Mouse (Mus musculus): ENCODE measurements around the gene Scp2d1.
"Not testable (repeated sequence)": the region's sequence is repeated elsewhere in the genome, so short reads cannot be mapped to it uniquely, and the experiment has no call there.

Gene Scp2d1

DNA sequence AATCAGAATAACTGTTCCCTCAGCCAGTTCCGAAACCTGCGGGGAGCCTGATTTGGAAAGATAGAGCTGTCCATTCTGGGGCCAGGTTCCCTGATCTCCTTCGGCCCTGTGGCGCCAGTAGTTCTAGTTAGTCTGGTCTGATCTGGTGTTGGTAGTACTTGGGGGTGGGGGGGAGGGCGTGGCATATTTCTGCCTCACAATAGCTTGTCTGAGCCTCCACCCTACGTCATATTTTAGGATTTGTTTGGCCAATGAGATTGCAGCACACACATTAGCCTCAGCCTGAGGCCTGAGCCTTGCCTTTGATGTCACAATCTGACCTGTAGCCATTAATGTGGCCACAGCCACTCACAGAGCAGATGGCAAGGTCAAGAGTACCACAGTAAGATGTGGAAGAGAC is at the start of gene Scp2d1:
Gene Scp2d1, plus strand, starts transcription at position 301 of the 400 bp plus-strand sequence.
- DNase-seq (ENCODE audit: inconsistent age in 2 of 2, low spot score in 1 of 2): not testable (repeated sequence)

DNA sequence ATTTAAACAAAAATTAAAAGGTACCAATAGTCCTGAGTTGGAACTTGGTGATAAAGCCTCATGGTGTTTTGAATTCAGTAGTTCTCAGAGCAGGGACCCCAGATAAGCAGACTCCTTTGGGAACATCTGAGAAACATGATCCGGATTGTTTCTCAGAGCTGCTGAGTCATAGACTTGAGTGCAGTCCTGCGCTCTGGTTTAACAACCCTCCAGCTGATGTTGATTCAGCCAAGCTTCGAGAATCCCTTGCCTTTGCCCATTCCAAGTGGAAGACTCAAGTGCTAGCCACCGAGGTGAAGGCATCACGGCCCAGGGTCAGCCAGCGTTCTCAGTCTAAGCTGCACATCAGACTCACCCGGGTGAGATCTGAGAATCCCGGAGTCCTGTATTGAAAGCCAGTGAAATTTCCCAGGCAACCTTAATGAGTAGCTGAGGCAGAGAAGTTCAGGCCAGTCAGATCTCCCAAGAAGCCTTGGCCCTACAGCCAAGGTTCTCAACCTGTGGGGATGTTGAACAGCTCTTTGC is 48.8 kb upstream of the Scp2d1 start:
- DNase-seq (ENCODE audit: inconsistent age in 2 of 2, low spot score in 1 of 2): no peak

DNA sequence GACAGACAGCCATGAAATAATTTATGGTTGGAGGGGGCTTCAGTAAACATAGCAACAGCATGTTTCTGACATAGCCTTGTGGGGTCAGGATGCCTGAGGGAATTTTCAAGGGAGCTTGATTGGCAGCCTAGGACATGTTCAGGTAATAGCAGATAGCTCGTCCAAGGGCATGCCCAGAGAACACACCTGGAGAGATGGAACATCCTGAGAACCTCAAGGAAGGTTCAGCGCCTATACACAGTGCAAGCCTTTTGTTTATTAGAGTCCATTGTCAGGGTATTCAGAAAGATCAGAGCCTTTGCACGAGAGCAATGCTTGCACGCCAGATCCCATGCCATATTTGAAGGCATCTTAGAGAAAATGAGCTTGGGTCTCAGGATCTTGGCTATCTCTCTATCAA is 47.8 kb upstream of the Scp2d1 start:
- no peak for DNase-seq (ENCODE audit: inconsistent age in 2 of 2, low spot score in 1 of 2)

DNA sequence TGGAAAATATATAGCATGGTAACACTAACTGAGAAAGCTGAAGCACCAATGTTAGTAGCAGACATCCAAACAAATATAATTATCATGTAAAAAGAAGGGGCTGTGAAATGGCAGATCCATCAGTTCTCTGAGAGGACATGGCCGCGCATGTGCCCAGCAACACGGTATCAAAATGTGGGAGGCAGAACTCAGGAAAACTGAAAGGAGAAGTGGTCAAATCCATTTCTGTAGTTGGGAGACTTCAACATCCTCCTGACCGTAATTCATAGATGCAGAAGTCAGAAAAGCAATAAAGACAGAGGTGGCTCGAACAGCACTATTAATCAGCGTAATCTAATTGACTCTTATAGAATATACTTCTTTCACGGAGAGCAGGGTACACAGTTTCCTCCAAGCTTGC is 44.2 kb upstream of the Scp2d1 start:
- no peak for DNase-seq (ENCODE audit: inconsistent age in 2 of 2, low spot score in 1 of 2)

DNA sequence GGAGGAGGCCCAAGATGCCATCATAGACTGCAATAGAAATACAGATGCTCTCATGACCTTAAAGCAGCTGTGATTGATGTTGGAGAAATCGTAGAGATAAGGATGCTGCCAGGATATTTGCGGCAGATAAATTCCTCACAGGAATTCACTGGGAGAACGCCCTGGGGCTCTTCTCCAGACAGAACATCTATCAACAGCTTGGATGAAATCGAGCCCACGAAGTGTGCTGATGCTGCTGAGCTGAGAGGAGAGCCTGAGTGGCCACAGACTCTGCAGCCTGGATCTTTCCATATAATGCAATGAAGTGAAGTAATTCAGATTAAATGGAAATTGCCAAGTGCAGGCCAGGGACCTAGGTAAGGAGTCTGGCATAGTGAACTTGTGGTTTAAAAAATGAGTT is 42.7 kb upstream of the Scp2d1 start:
- peak; percentile 11 to 45 for DNase-seq (ENCODE audit: inconsistent age in 2 of 2, low spot score in 1 of 2)

DNA sequence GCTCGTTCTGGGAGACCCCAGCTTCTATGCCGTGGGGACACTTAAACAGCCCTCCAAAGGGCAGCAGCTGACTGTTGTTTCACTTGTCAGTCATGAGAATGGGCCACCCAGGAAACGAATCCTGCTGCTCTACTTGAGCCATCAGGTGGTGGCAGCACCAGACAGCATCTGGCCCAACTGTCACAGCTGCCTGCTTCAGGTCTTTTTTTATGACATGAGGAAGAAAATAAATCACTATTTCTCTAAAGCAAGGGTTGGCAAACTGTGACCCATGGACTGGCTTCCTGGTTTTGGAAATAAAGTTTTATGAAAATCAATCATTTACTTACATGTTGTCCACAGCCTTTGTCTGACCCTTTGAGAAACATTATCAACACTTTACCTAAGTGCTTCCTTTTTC is 41.6 kb upstream of the Scp2d1 start:
- DNase-seq (ENCODE audit: inconsistent age in 2 of 2, low spot score in 1 of 2): peak in 1 of 2 experiments; percentile 30

DNA sequence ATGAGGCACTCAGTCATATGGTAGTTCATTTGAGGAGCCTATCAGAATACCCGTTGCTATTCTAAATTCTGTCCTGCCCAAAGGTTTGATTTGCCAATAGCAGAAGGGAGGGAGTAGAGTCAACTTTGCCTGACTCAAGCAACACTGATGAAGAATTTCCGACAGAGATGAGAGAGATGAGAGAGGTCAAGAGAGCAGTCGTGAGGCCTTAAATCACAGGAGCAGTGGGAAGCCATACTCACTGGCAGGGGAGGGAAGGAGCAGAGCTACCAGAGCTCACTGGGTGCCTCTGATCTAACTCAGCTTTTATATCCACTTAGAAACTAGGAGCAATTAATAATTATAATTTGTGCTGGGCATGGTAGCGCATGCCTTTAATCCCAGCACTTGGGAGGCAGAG is 41.0 kb upstream of the Scp2d1 start:
- peak in 1 of 2 experiments; percentile 42 for DNase-seq (ENCODE audit: inconsistent age in 2 of 2, low spot score in 1 of 2)

DNA sequence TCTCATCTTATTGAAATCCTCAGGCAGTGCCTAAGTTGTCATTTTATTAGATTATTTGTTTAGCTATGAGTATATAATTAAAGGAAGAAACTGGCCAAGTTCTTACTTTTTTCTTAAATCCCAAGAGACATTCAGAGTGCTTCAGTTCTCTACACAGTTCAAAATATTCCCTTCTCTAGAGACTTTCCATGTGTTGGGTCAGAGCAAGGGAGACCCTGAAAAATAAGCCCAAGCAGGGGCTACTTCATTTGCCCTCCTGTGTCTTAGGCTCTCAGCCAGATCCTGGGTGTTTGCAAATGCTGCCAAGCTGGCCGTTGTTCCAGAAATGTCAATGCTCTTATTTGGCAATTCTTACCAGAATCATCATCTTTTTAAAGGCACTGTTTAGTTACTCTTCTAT is 40.3 kb upstream of the Scp2d1 start:
- DNase-seq (ENCODE audit: inconsistent age in 2 of 2, low spot score in 1 of 2): no peak

DNA sequence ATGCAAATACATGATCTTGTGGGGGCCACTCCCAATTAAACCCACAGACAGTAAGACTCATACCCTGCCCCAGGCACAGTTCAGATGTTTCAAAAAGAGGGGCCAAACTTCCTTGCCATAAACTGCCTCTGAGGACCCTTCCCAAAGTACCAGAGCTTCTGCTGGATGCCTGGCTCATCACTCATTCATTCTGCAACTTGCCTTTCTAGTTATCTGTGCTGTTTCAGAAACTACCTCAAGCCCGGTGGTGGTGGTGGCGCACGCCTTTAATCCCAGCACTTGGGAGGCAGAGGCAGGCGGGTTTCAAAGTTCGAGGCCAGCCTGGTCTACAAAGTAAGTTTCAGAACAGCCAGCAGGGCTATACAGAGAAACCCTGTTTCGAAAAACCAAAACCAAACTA is 39.6 kb upstream of the Scp2d1 start:
- DNase-seq (ENCODE audit: inconsistent age in 2 of 2, low spot score in 1 of 2): no peak

DNA sequence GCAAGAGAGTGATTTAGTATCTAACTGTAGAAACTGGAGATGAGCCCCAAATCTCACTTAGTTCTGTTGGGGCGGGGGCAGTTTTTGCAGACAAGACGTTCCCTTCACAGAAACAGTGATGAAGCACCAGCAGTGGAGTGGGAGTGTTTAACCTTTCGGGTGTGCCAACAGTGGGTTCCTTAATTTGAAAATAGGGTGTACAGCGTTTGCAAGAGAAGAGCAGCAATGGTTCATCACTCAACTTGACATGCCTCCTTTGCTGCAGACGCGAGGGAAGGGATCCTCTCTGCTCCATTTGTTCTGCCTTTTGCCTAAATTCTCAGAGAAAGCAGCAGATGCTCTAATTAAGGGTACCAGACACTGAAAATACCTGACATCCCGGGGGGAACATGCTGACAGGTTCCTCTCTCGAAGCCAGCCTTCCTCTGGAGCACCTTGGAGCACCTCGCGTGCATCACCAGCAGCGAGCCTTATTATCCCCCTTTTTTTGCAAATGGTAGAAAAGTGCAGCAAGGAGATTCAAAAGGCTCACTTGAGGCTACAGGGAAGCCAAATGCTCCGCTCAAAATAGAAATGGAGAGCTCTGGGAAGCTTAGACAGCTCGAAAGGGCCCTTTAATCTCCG is 31.7 kb upstream of the Scp2d1 start:
- no peak for DNase-seq (ENCODE audit: inconsistent age in 2 of 2, low spot score in 1 of 2)

DNA sequence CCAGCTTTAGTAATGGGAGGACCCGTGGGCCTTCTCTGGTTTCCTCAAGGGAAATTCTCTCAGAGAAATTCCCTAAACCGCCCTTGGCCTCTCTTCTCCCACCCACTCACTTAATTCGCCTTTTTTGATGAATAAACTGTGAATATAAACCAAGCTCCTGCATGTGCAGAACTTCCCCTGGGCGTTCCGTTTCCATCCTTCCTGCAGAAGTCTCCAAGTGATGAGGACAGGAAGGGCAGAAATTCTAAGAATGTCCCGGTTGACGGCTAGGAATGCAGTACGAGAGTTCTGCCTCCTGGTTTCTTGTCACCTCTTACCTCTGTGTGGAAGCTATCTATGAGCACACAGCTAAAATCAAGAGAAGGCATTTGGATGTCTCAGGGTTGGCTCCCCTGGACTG is 25.9 kb upstream of the Scp2d1 start:
- DNase-seq (ENCODE audit: inconsistent age in 2 of 2, low spot score in 1 of 2): peak in 1 of 2 experiments; percentile 28

DNA sequence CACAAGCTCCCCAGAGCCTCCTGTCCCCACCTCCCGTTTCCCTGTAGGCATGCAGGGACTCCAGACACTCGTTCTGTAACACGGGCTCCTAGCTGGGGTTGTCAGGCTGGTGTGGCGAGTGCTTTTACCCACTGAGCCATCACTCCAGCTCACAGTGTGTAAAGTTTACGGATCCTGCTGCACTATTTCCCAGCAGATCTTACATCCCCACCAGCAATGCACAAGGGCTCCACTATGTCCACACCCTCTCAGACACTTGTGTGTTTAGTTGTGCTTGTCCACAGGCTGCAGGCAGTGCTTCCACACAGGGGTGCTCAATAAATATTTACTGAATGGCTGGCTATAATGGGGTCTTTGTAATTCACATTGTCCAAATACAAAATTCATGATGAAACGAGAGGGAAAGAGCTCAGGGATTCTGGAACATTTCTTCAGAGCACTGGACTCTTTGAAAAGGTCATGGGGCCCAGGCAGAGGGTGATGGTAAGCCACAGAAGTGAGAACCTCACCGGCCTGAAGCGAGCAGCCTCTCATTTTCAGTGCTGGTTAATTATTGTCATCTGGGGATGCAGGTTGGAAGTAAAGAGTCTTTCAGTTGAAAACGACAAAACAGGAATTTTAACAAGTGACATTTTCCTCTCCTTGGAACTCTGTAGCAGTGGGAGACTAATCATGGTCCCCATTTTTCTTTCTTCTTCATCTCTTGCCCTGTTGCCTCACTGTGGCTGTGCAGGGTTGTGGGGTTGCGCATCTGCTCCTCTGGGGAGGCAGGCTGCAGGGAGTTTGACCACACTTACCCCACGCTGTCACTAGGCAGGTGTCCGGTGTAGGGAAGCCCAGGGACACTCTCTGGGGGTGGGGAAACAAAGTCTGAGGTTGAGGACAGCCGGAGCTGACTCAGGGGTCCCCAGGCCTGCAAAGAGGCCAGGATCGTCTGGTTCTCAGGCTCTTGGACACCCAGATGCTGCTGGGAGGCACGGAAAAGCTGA is 15.4 kb upstream of the Scp2d1 start:
- no peak for DNase-seq (ENCODE audit: inconsistent age in 2 of 2, low spot score in 1 of 2)

DNA sequence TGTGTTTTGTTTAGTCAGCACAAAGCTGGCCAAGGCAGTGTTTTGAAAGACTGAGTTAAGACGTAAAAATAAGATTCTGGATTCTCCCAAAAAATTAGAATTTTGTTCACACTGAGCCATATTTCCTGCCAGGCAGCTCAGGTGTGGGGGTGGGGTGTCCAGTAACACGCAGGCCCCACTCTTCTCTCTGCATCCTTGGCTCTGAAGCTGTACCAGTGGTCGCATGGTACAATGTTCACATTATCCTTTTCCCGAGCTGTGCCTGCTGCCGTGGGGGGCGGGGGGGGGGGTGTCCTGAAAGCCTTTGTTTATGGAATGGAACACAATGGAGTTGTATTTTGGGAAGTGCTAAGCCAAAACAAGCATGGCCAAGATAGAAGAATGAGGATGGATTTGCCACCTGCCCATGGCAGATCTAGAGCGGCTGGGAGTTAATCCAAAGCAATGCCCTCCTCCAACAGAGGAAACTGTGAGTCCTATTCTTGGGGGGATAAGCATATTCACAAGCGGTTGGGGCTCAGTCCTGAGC is 5.1 kb downstream of the Scp2d1 start:
- no peak for DNase-seq (ENCODE audit: inconsistent age in 2 of 2, low spot score in 1 of 2)

DNA sequence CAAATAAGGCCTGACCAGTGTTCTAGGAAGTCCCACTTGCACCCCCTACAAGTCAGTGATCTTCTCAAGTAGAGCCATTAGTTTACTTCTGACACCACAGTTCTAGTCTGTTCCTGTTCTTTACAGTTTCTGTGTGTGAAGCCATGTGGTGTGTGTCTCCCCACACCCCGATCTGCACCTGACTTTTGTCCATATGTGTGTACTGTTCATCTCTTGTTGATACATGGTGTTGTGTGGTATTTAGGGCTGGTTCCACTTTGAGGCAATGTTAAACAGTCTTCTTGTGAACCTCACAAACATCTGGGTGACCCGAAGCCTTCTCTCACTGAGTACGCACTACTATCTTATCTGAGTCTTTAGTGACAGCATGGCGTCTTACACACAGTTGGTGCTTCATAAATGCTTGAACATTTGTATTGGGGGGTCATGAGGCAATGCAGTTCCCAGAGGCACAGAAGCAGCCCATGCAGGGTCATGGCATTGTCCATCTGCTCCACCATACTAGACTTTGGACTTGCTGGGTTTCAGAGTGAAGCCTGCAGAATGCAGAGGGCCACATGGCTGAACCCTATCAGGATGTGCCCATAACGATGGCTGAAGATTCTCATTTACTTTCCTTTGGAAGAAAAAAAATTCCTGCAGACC is 13.3 kb downstream of the Scp2d1 start:
- DNase-seq (ENCODE audit: inconsistent age in 2 of 2, low spot score in 1 of 2): no peak

DNA sequence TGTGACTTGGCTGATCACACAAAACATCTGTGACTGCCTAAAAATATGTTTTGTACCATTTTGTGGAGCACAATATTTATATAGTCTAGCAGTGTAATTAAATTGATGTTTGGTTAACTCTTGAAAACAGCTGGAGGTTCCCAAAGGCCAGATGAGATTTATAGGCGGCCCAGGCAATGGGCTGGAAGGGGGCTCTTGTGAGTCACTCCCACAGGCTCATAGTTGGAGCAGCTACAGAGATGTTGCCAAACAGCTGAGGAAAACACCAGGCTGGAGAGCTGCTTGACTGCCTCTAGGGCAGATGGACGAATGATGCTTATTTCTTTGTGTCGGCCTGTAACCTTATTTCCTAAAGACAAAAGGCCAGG is 13.8 kb downstream of the Scp2d1 start:
- no peak for DNase-seq (ENCODE audit: inconsistent age in 2 of 2, low spot score in 1 of 2)

DNA sequence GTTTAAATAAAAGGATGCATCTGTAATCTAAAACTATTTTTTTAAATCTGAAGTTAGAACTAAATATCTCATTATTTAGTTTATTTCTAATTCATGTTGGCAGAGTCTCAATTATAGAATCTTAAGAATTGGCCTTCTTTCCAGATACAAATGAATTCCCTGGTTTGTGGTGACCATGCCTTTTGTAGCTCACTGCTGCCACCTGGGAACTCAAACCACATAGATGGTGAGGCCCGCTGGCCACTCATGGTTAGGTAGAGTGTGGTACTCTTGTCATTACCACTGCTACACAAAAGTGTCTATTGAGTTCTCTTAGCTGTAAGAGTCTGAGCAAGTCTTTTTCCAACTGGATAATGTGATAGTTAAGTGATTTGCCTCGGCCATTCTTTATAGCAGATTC is 45.4 kb downstream of the Scp2d1 start:
- peak; percentile 14 to 65 for DNase-seq (ENCODE audit: inconsistent age in 2 of 2, low spot score in 1 of 2)

All from adrenal gland, adult (tissue).